In genomic region chr13:108301411-108301810, GRCm38 (mm10) we compare ENCODE assay signal across 8 mouse cellular contexts. TPM values are rescaled to one million over a fixed set of nuclear protein-coding genes. Genes with fewer than 3 reads are reported as not detected.
DNase-seq lines count a peak whose midpoint lies in the region; ATAC-seq and TF ChIP-seq lines count a peak whose summit lies in the region.

No protein-coding gene starts in this region.

- no peak overlapping the region for H3K4me2 ChIP-seq in lung, postnatal 0 days (replicated peaks; ENCODE audit: low read depth, low read length)
- H3K4me2 ChIP-seq in forebrain, embryonic 13.5 days, result no peak overlapping the region

- peak; percentile 73 for ATAC-seq in lung, postnatal 0 days
- ATAC-seq in forebrain, embryonic 13.5 days, result peak; percentile 72

- no peak for TF ChIP-seq CTCF in lung, postnatal 0 days (IDR thresholded peaks at IDR 0.05)

- DNase-seq in lung, postnatal 0 days (ENCODE audit: low spot score), result peak; percentile 67
- DNase-seq in lung, postnatal 25 days (ENCODE audit: low spot score), result no peak
- DNase-seq in left cerebral cortex, adult 9 months (ENCODE audit: low spot score in 2 of 2), result peak; percentile 51 to 53
- DNase-seq in right cerebral cortex, postnatal 4 days, result peak; percentile 12
- DNase-seq in gastrocnemius, postnatal 36 days, result no peak
- no peak for DNase-seq in liver
- DNase-seq in urinary bladder, postnatal 10 days (ENCODE audit: low spot score), result no peak

- H3K4me3 ChIP-seq in lung, postnatal 0 days (ENCODE audit: low read depth, low read length), result no peak overlapping the region
- H3K4me3 ChIP-seq in forebrain, embryonic 13.5 days, result no peak overlapping the region

- no peaks in the 10 kb centered on the region for H3K27me3 ChIP-seq in lung, postnatal 0 days (replicated peaks; ENCODE audit: insufficient read depth, low read length)
- H3K27me3 ChIP-seq in forebrain, embryonic 13.5 days, result no peaks in the 10 kb centered on the region

- no peaks in the 10 kb centered on the region for H3K9me3 ChIP-seq in lung, postnatal 0 days (ENCODE audit: low read length)
- no peaks in the 10 kb centered on the region for H3K9me3 ChIP-seq in forebrain, embryonic 13.5 days (replicated peaks)

- intact Hi-C loops in gastrocnemius, postnatal 36 days (cut with DNase I), result no loop called here

- no peak for TF ChIP-seq EP300 in lung, postnatal 0 days (IDR thresholded peaks at IDR 0.05)

- WGBS in lung, postnatal 0 days, result 43% methylated on average over 7 of the region's 7 CpGs
- WGBS in forebrain, embryonic 13.5 days, result 30% methylated on average over 7 of the region's 7 CpGs

- H3K36me3 ChIP-seq in lung, postnatal 0 days (ENCODE audit: insufficient read depth, low read length), result no peaks in the 10 kb centered on the region
- no peaks in the 10 kb centered on the region for H3K36me3 ChIP-seq in forebrain, embryonic 13.5 days (ENCODE audit: poor library complexity, severe bottlenecking)

- no peaks in the 10 kb centered on the region for H3K4me1 ChIP-seq in lung, postnatal 0 days (ENCODE audit: insufficient read depth, low read depth, low read length)
- H3K4me1 ChIP-seq in forebrain, embryonic 13.5 days, result peaks cover 16% of the 10 kb centered on the region

- H3K9ac ChIP-seq in lung, postnatal 0 days (replicated peaks; ENCODE audit: low read depth), result no peak overlapping the region
- no peak overlapping the region for H3K9ac ChIP-seq in forebrain, embryonic 13.5 days

- H3K27ac ChIP-seq in lung, postnatal 0 days (ENCODE audit: low read length), result no peak overlapping the region
- no peak overlapping the region for H3K27ac ChIP-seq in forebrain, embryonic 13.5 days

RNA-seq across cellular contexts. Expression of gene Depdc1b, which starts 14.7 kb away (rescaled TPM):
- polyA plus RNA-seq in lung, postnatal 0 days (2015; fragmentation: Nextera tagmentation; extraction: Ambion mirVana), result 0.70 and 1.2 TPM in 2 replicates
- 13.2 and 13.9 TPM in 2 replicates for polyA plus RNA-seq in forebrain, embryonic 13.5 days (2015; fragmentation: Nextera tagmentation; extraction: Ambion mirVana)
- total RNA-seq in gastrocnemius, postnatal 36 days (2021), result under 1 TPM; 0.20 TPM

Comparison
In these comparisons a context has a peak if more than half of its experiments do, and no peak if none do; other contexts are left out.
1. DNase-seq: peak in lung, postnatal 0 days (single experiment), left cerebral cortex, adult 9 months (2 of 2) and right cerebral cortex, postnatal 4 days (single experiment); none in lung, postnatal 25 days (single experiment), gastrocnemius, postnatal 36 days (0 of 2), liver (single experiment) and urinary bladder, postnatal 10 days (single experiment).